Mouse (Mus musculus) cerebellum, postnatal 14 days (tissue): ENCODE results near the gene Prr36.
"Not testable (repeated sequence)": the region's sequence is repeated elsewhere in the genome, so short reads cannot be mapped to it uniquely, and the experiment has no call there.

Experiments used
- DNase-seq, 2 experiments: peaks; one replicate each; pipeline ENCODE4 v3.0.0; 2021; ENCODE audit warnings: mixed read lengths in 2 of 2

Gene Prr36

GRCm38 (mm10) chr8:4216791-4217621 is at the start of gene Prr36:
Gene Prr36, minus strand, starts transcription at chr8:4217459.
- peak; percentile 88 to 89 for DNase-seq

- DNase-seq = no peak
These were observed 48.1 kb upstream of the Prr36 start for GRCm38 (mm10) chr8:4265160-4265914.

- DNase-seq = no peak
These were observed 46.0 kb upstream of the Prr36 start for GRCm38 (mm10) chr8:4263105-4263791.

GRCm38 (mm10) chr8:4259805-4260170 is 42.5 kb upstream of the Prr36 start:
- no peak for DNase-seq

- peak; percentile 90 to 93 for DNase-seq
These were observed 42.0 kb upstream of the Prr36 start, which contains the start of gene Ctxn1 for GRCm38 (mm10) chr8:4259125-4259804. Gene Ctxn1, minus strand, starts transcription at chr8:4259274.

GRCm38 (mm10) chr8:4258678-4259077 is 41.4 kb upstream of the Prr36 start:
- DNase-seq = peak; percentile 64 to 79

GRCm38 (mm10) chr8:4258233-4258632 is 41.0 kb upstream of the Prr36 start:
- DNase-seq = peak; percentile 85 to 90

- DNase-seq = no peak
These were observed 40.1 kb upstream of the Prr36 start for GRCm38 (mm10) chr8:4257350-4257749.

GRCm38 (mm10) chr8:4256911-4257310 is 39.7 kb upstream of the Prr36 start:
- DNase-seq = no peak

- not testable (repeated sequence) for DNase-seq
These were observed 38.2 kb upstream of the Prr36 start for GRCm38 (mm10) chr8:4255471-4255870.

- peak; percentile 91 to 94 for DNase-seq
These were observed 36.7 kb upstream of the Prr36 start for GRCm38 (mm10) chr8:4254001-4254400.

- peak; percentile 95 to 96 for DNase-seq
These were observed 35.9 kb upstream of the Prr36 start, which contains the start of gene Snapc2 for GRCm38 (mm10) chr8:4252934-4253841. Gene Snapc2, plus strand, starts transcription at chr8:4253080.

- DNase-seq = no peak
These were observed 35.0 kb upstream of the Prr36 start for GRCm38 (mm10) chr8:4252116-4252760.

GRCm38 (mm10) chr8:4250306-4250970 is 33.2 kb upstream of the Prr36 start:
- peak; percentile 86 to 94 for DNase-seq

- DNase-seq = no peak
These were observed 32.0 kb upstream of the Prr36 start for GRCm38 (mm10) chr8:4249213-4249612.

- no peak for DNase-seq
These were observed 30.8 kb upstream of the Prr36 start, which contains the start of gene Tgfbr3l for GRCm38 (mm10) chr8:4247951-4248540. Gene Tgfbr3l, plus strand, starts transcription at chr8:4248214.

GRCm38 (mm10) chr8:4247241-4247640 is 30.0 kb upstream of the Prr36 start:
- DNase-seq = no peak

GRCm38 (mm10) chr8:4245737-4246136 is 28.5 kb upstream of the Prr36 start:
- DNase-seq = peak in 1 of 2 experiments; percentile 58

GRCm38 (mm10) chr8:4245061-4245460 is 27.8 kb upstream of the Prr36 start:
- no peak for DNase-seq
